Mouse (Mus musculus): ENCODE results near the gene F13b.

- TF ChIP-seq MYB (IDR thresholded peaks at IDR 0.05; ENCODE audit: low read depth, low read length): no peak
- no peak for TF ChIP-seq CTCF (IDR thresholded peaks at IDR 0.05 in 2 of 3, conservative IDR thresholded peaks at IDR 0.05 in 1 of 3; ENCODE audit: control insufficient read depth in 1 of 3, insufficient read depth in 1 of 3, low read depth in 2 of 3, low read length in 3 of 3, poor library complexity in 1 of 3, severe bottlenecking in 1 of 3)
- no peak for TF ChIP-seq ZKSCAN1 (IDR thresholded peaks at IDR 0.05; ENCODE audit: low read depth, low read length)
- no peak for TF ChIP-seq USF1 (IDR thresholded peaks at IDR 0.05; ENCODE audit: low read depth, low read length)
Measured at GRCm38 (mm10) chr1:139514556-139514955, 13.1 kb downstream of the F13b start.

All from MEL (cell line).